ENCODE assay signal across 8 mouse cellular contexts in genomic region chrX:12840160-12841020, GRCm38 (mm10).
DNase-seq lines count a peak whose midpoint lies in the region; ATAC-seq and TF ChIP-seq lines count a peak whose summit lies in the region.

No protein-coding gene starts in this region.

- H3K4me3 ChIP-seq in embryonic facial prominence, embryonic 13.5 days = peak overlapping the region; percentile 32
- peak overlapping the region; percentile 48 for H3K4me3 ChIP-seq in kidney, adult 2 months (ENCODE audit: insufficient read depth, low read depth, low read length)
- H3K4me3 ChIP-seq in limb, embryonic 10.5 days = peak overlapping the region; percentile 42
- H3K4me3 ChIP-seq in midbrain, embryonic 10.5 days = peak overlapping the region; percentile 44
- H3K4me3 ChIP-seq in small intestine, adult 2 months (ENCODE audit: low read depth, low read length) = peak overlapping the region; percentile 45

- ATAC-seq in embryonic facial prominence, embryonic 13.5 days (ENCODE audit: insufficient number of reproducible peaks, insufficient read depth, low FRiP score, low TSS enrichment, low read depth) = peak; percentile 79

- peak overlapping the region; percentile 86 for H3K27ac ChIP-seq in embryonic facial prominence, embryonic 13.5 days
- H3K27ac ChIP-seq in kidney, adult 2 months (ENCODE audit: insufficient read depth, low read depth, low read length) = peak overlapping the region; percentile 92
- peak overlapping the region; percentile 73 for H3K27ac ChIP-seq in limb, embryonic 10.5 days
- H3K27ac ChIP-seq in midbrain, embryonic 10.5 days (replicated peaks) = peak overlapping the region; percentile 88
- no peak overlapping the region for H3K27ac ChIP-seq in small intestine, adult 2 months (ENCODE audit: insufficient read depth, low read depth, low read length)

- TF ChIP-seq POLR2A in kidney, adult 2 months (IDR thresholded peaks at IDR 0.05; ENCODE audit: low read depth, low read length) = no peak
- TF ChIP-seq POLR2A in small intestine, adult 2 months (IDR thresholded peaks at IDR 0.05; ENCODE audit: low read depth, low read length) = no peak

- no peaks in the 10 kb centered on the region for H3K9me3 ChIP-seq in embryonic facial prominence, embryonic 13.5 days
- no peaks in the 10 kb centered on the region for H3K9me3 ChIP-seq in limb, embryonic 10.5 days (replicated peaks)
- H3K9me3 ChIP-seq in midbrain, embryonic 10.5 days (replicated peaks) = no peaks in the 10 kb centered on the region

- no peak for TF ChIP-seq CTCF in kidney, adult 2 months (conservative IDR thresholded peaks at IDR 0.05; ENCODE audit: insufficient read depth, insufficient read length, low read depth, low read length)
- no peak for TF ChIP-seq CTCF in small intestine, adult 2 months (IDR thresholded peaks at IDR 0.05; ENCODE audit: extremely low read depth, insufficient read length, insufficient replicate concordance, low read depth, low read length)

- DNase-seq in spleen, adult 18-20 months = peak; percentile 22 to 31
- DNase-seq in spleen, adult 12 weeks (ENCODE audit: low spot score) = no peak
- DNase-seq in heart, adult 8-10 months (ENCODE audit: low spot score) = peak; percentile 78
- DNase-seq in kidney, adult 2 months = peak; percentile 91
- peak; percentile 58 for DNase-seq in limb, embryonic 10.5 days (ENCODE audit: low spot score)
- peak; percentile 80 for DNase-seq in midbrain, embryonic 10.5 days (ENCODE audit: low spot score)

- WGBS in embryonic facial prominence, embryonic 13.5 days = 21% methylated on average over 25 of the region's 25 CpGs
- WGBS in kidney, adult 2 months = 6% methylated on average over 25 of the region's 25 CpGs
- WGBS in limb, embryonic 10.5 days = 18% methylated on average over 25 of the region's 25 CpGs
- 18% methylated on average over 25 of the region's 25 CpGs for WGBS in midbrain, embryonic 10.5 days
- 24% methylated on average over 25 of the region's 25 CpGs for WGBS in small intestine, adult 2 months

- H3K4me2 ChIP-seq in embryonic facial prominence, embryonic 13.5 days = peak overlapping the region; percentile 55

- H3K4me1 ChIP-seq in embryonic facial prominence, embryonic 13.5 days = no peaks in the 10 kb centered on the region
- peaks cover 6% of the 10 kb centered on the region; the same call in 1 of the 2 replicates for H3K4me1 ChIP-seq in kidney, adult 2 months (ENCODE audit: control insufficient read depth, insufficient read depth, low read length)
- H3K4me1 ChIP-seq in limb, embryonic 10.5 days = no peaks in the 10 kb centered on the region
- peaks cover 16% of the 10 kb centered on the region for H3K4me1 ChIP-seq in midbrain, embryonic 10.5 days
- no peaks in the 10 kb centered on the region for H3K4me1 ChIP-seq in small intestine, adult 2 months (ENCODE audit: control insufficient read depth, insufficient read depth, insufficient read length, low read length)

- H3K27me3 ChIP-seq in embryonic facial prominence, embryonic 13.5 days = no peaks in the 10 kb centered on the region
- no peaks in the 10 kb centered on the region for H3K27me3 ChIP-seq in kidney, adult 2 months (replicated peaks; ENCODE audit: control insufficient read depth, insufficient read depth, low read length)
- H3K27me3 ChIP-seq in limb, embryonic 10.5 days (ENCODE audit: low read depth, poor library complexity, severe bottlenecking) = peaks cover 38% of the 10 kb centered on the region
- H3K27me3 ChIP-seq in midbrain, embryonic 10.5 days (ENCODE audit: low read depth, poor library complexity, severe bottlenecking) = no peaks in the 10 kb centered on the region
- no peaks in the 10 kb centered on the region for H3K27me3 ChIP-seq in small intestine, adult 2 months (ENCODE audit: control insufficient read depth, insufficient read depth, low read length)

- H3K9ac ChIP-seq in embryonic facial prominence, embryonic 13.5 days = 0 out of 2 replicates have a peak overlapping the region, but pooled peaks have one; percentile 27

- no peaks in the 10 kb centered on the region for H3K36me3 ChIP-seq in embryonic facial prominence, embryonic 13.5 days
- no peaks in the 10 kb centered on the region for H3K36me3 ChIP-seq in kidney, adult 2 months (ENCODE audit: control insufficient read depth, insufficient read depth, low read length)
- no peaks in the 10 kb centered on the region for H3K36me3 ChIP-seq in limb, embryonic 10.5 days
- H3K36me3 ChIP-seq in midbrain, embryonic 10.5 days = no peaks in the 10 kb centered on the region
- no peaks in the 10 kb centered on the region for H3K36me3 ChIP-seq in small intestine, adult 2 months (ENCODE audit: control insufficient read depth, insufficient read depth, low read length)
